16 mouse cellular contexts compared by ENCODE assay signal in the genomic region with DNA sequence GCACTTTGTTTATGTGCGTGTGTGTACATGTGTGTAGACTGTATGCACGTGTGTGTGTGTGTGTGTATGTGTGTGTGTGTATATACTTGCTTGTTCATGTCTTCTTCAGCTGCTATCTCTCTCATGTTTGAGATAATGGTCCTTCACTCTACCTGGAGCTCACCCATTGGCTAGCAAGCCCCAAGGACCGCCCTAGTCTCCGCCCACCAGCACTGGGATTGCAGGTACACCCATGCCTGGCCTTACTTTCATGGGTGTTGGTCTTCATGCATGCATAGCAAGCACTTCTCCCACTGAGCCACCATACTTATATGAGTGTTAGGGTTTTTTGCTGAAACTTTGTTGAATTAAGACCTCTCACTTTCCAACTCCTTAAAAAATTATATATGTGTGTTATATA. TPM values are rescaled to one million over a fixed set of nuclear protein-coding genes. Genes with fewer than 3 reads are reported as not detected.
DNase-seq lines count a peak whose midpoint lies in the region; ATAC-seq and TF ChIP-seq lines count a peak whose summit lies in the region.
"Had no signal": no experiment of that assay in that cellular context is flagged by ENCODE, and none has a peak within 500 bp of the region (broad histone marks: within the 10 kb centered on the region; RNA-seq: fewer than 3 reads in every experiment).

No protein-coding gene starts in this region.

- WGBS in forebrain, embryonic 13.5 days = 85% methylated on average over 4 of the region's 4 CpGs
- WGBS in forebrain, embryonic 15.5 days = 85% methylated on average over 4 of the region's 4 CpGs
- WGBS in kidney, postnatal 0 days = 83% methylated on average over 4 of the region's 4 CpGs
- 70% methylated on average over 4 of the region's 4 CpGs for WGBS in embryonic facial prominence, embryonic 14.5 days
- WGBS in stomach, embryonic 14.5 days = 72% methylated on average over 4 of the region's 4 CpGs

- no peak for DNase-seq in kidney, postnatal 0 days (ENCODE audit: low spot score)
- DNase-seq in kidney, postnatal 10 days = no peak
- DNase-seq in embryonic facial prominence, embryonic 14.5 days (ENCODE audit: low spot score) = no peak
- no peak for DNase-seq in urinary bladder, postnatal 4 days (ENCODE audit: low spot score in 2 of 2)
- no peak for DNase-seq in retina, embryonic 14.5 days (ENCODE audit: low spot score)
- DNase-seq: gastrocnemius, postnatal 36 days; heart, postnatal 36 days; kidney, postnatal 4 days; liver, embryonic 13.5 days; lung, postnatal 4 days; right cerebral cortex, postnatal 4 days; thymus, postnatal 25 days had no signal

- no peak for TF ChIP-seq CTCF in kidney, postnatal 0 days (IDR thresholded peaks at IDR 0.05; ENCODE audit: low read depth)

- H3K4me3 ChIP-seq in forebrain, embryonic 13.5 days = no peak overlapping the region
- no peak overlapping the region for H3K4me3 ChIP-seq in forebrain, embryonic 15.5 days
- no peak overlapping the region for H3K4me3 ChIP-seq in kidney, postnatal 0 days (replicated peaks; ENCODE audit: low read depth, low read length)
- H3K4me3 ChIP-seq in embryonic facial prominence, embryonic 14.5 days (ENCODE audit: low read depth, low read length) = no peak overlapping the region
- H3K4me3 ChIP-seq in stomach, embryonic 14.5 days (ENCODE audit: low read depth, low read length) = no peak overlapping the region
- H3K4me3 ChIP-seq: liver, embryonic 13.5 days; midbrain, embryonic 13.5 days had no signal

- H3K4me2 ChIP-seq in forebrain, embryonic 13.5 days = no peak overlapping the region
- H3K4me2 ChIP-seq in forebrain, embryonic 15.5 days (replicated peaks) = no peak overlapping the region
- H3K4me2 ChIP-seq in kidney, postnatal 0 days (ENCODE audit: low read length) = no peak overlapping the region
- no peak overlapping the region for H3K4me2 ChIP-seq in embryonic facial prominence, embryonic 14.5 days (ENCODE audit: low read depth, low read length)
- H3K4me2 ChIP-seq in stomach, embryonic 14.5 days (replicated peaks; ENCODE audit: low read depth, low read length) = 0 out of 2 replicates have a peak overlapping the region, but pooled peaks have one; percentile 16
- H3K4me2 ChIP-seq: liver, embryonic 13.5 days; midbrain, embryonic 13.5 days had no signal

- no peak overlapping the region for H3K9ac ChIP-seq in forebrain, embryonic 13.5 days
- H3K9ac ChIP-seq in forebrain, embryonic 15.5 days (replicated peaks) = no peak overlapping the region
- H3K9ac ChIP-seq in kidney, postnatal 0 days (ENCODE audit: low read depth, low read length) = no peak overlapping the region
- no peak overlapping the region for H3K9ac ChIP-seq in embryonic facial prominence, embryonic 14.5 days (ENCODE audit: low read depth, low read length)
- H3K9ac ChIP-seq in stomach, embryonic 14.5 days (replicated peaks; ENCODE audit: low read depth, low read length) = no peak overlapping the region
- H3K9ac ChIP-seq: liver, embryonic 13.5 days had no signal

- H3K27me3 ChIP-seq in forebrain, embryonic 13.5 days = no peaks in the 10 kb centered on the region
- no peaks in the 10 kb centered on the region for H3K27me3 ChIP-seq in forebrain, embryonic 15.5 days
- no peaks in the 10 kb centered on the region for H3K27me3 ChIP-seq in kidney, postnatal 0 days (ENCODE audit: insufficient read depth, low read length)
- H3K27me3 ChIP-seq in embryonic facial prominence, embryonic 14.5 days (replicated peaks; ENCODE audit: control insufficient read depth, insufficient read depth, low read length) = no peaks in the 10 kb centered on the region
- H3K27me3 ChIP-seq in stomach, embryonic 14.5 days (ENCODE audit: control insufficient read depth, insufficient read depth, low read length) = no peaks in the 10 kb centered on the region
- H3K27me3 ChIP-seq: liver, embryonic 13.5 days; midbrain, embryonic 13.5 days had no signal

- peaks cover 40% of the 10 kb centered on the region for H3K4me1 ChIP-seq in forebrain, embryonic 13.5 days
- H3K4me1 ChIP-seq in forebrain, embryonic 15.5 days = peaks cover 29% of the 10 kb centered on the region
- H3K4me1 ChIP-seq in kidney, postnatal 0 days (replicated peaks; ENCODE audit: insufficient read depth, low read length) = peaks cover 70% of the 10 kb centered on the region
- peaks cover 61% of the 10 kb centered on the region for H3K4me1 ChIP-seq in embryonic facial prominence, embryonic 14.5 days (ENCODE audit: control insufficient read depth, insufficient read depth, low read length)
- peaks cover 62% of the 10 kb centered on the region for H3K4me1 ChIP-seq in stomach, embryonic 14.5 days (ENCODE audit: control insufficient read depth, insufficient read depth, low read length)

- H3K36me3 ChIP-seq in forebrain, embryonic 13.5 days (ENCODE audit: poor library complexity, severe bottlenecking) = no peaks in the 10 kb centered on the region
- no peaks in the 10 kb centered on the region for H3K36me3 ChIP-seq in forebrain, embryonic 15.5 days
- no peaks in the 10 kb centered on the region for H3K36me3 ChIP-seq in kidney, postnatal 0 days (ENCODE audit: insufficient read depth, low read length)
- no peaks in the 10 kb centered on the region for H3K36me3 ChIP-seq in embryonic facial prominence, embryonic 14.5 days (ENCODE audit: control insufficient read depth, insufficient read depth, low read length)
- no peaks in the 10 kb centered on the region for H3K36me3 ChIP-seq in stomach, embryonic 14.5 days (ENCODE audit: control insufficient read depth, insufficient read depth, low read length)
- H3K36me3 ChIP-seq: liver, embryonic 13.5 days; midbrain, embryonic 13.5 days had no signal

- H3K9me3 ChIP-seq in forebrain, embryonic 13.5 days (replicated peaks) = no peaks in the 10 kb centered on the region
- no peaks in the 10 kb centered on the region for H3K9me3 ChIP-seq in forebrain, embryonic 15.5 days
- no peaks in the 10 kb centered on the region for H3K9me3 ChIP-seq in kidney, postnatal 0 days (replicated peaks; ENCODE audit: low read length)
- H3K9me3 ChIP-seq in embryonic facial prominence, embryonic 14.5 days (ENCODE audit: control insufficient read depth, low read length) = no peaks in the 10 kb centered on the region
- no peaks in the 10 kb centered on the region for H3K9me3 ChIP-seq in stomach, embryonic 14.5 days (ENCODE audit: control insufficient read depth, low read depth, low read length)
- H3K9me3 ChIP-seq: liver, embryonic 13.5 days; midbrain, embryonic 13.5 days had no signal

- H3K27ac ChIP-seq in forebrain, embryonic 13.5 days = peak overlapping the region; percentile 27; the same call in 1 of the 2 replicates
- no peak overlapping the region for H3K27ac ChIP-seq in forebrain, embryonic 15.5 days (replicated peaks)
- peak overlapping the region; percentile 87 for H3K27ac ChIP-seq in kidney, postnatal 0 days
- H3K27ac ChIP-seq in embryonic facial prominence, embryonic 14.5 days (replicated peaks; ENCODE audit: low read depth, low read length) = peak overlapping the region; percentile 86
- peak overlapping the region; percentile 76; the same call in 1 of the 2 replicates for H3K27ac ChIP-seq in stomach, embryonic 14.5 days (ENCODE audit: low read length)
- H3K27ac ChIP-seq: liver, embryonic 13.5 days; midbrain, embryonic 13.5 days had no signal

- ATAC-seq in forebrain, embryonic 13.5 days = no peak
- ATAC-seq in forebrain, embryonic 15.5 days (replicated peaks) = no peak
- ATAC-seq in kidney, postnatal 0 days (replicated peaks; ENCODE audit: low FRiP score, low read depth) = no peak
- ATAC-seq in embryonic facial prominence, embryonic 14.5 days (ENCODE audit: low read depth) = no peak
- ATAC-seq in stomach, embryonic 14.5 days (ENCODE audit: insufficient number of reproducible peaks, insufficient read depth, low FRiP score, low read depth) = no peak

RNA-seq across cellular contexts. Expression of gene Smad6, which starts 40.5 kb away (rescaled TPM):
- 1.6 and 1.7 TPM in 2 replicates for polyA plus RNA-seq in forebrain, embryonic 13.5 days (2015; fragmentation: Nextera tagmentation; extraction: Ambion mirVana)
- 2.0 and 2.4 TPM in 2 replicates for polyA plus RNA-seq in forebrain, embryonic 15.5 days (2015; fragmentation: Nextera tagmentation; extraction: Ambion mirVana)
- 7.2 and 10.6 TPM in 2 replicates for polyA plus RNA-seq in kidney, postnatal 0 days (2015; fragmentation: Nextera tagmentation; extraction: Ambion mirVana)
- 7.9 and 8.8 TPM in 2 replicates for polyA plus RNA-seq in embryonic facial prominence, embryonic 14.5 days (2014; fragmentation: Nextera tagmentation; extraction: Ambion mirVana)
- 7.5 and 9.7 TPM in 2 replicates for polyA plus RNA-seq in stomach, embryonic 14.5 days (2014; fragmentation: Nextera tagmentation; extraction: Ambion mirVana)
